Mouse (Mus musculus) heart, embryonic 10.5 days (tissue): ENCODE results near the gene Plau. TPM values are rescaled to one million over a fixed set of nuclear protein-coding genes. Genes with fewer than 3 reads are reported as not detected.

Experiments used
- polyA plus RNA-seq: library from polyadenylated mRNA; unstranded; fragments of >200 nt; fragmentation: Nextera tagmentation; extraction: Ambion mirVana; gene quantifications from 2 replicates; pipeline ENCODE4 v1.2.1, GENCODE M21; 2016

The Plau gene
- polyA plus RNA-seq, 1 experiment from 2014 or later: 0.23 TPM

Other genes with a start within 250 kb of the Plau start
- gene Usp54, start 195.6 kb upstream of the Plau start, polyA plus RNA-seq: 7.3 and 7.5 TPM in 2 replicates
- gene Myoz1, start 180.1 kb upstream of the Plau start, polyA plus RNA-seq: 22.8 and 30.3 TPM in 2 replicates
- 87.0 and 172 TPM in 2 replicates for gene Synpo2l, start 168.3 kb upstream of the Plau start, polyA plus RNA-seq
- 101 and 113 TPM in 2 replicates for gene Sec24c, start 162.4 kb upstream of the Plau start, polyA plus RNA-seq
- 18.4 and 19.5 TPM in 2 replicates for gene Fut11, start 141.7 kb upstream of the Plau start, polyA plus RNA-seq
- gene Chchd1, start 133.7 kb upstream of the Plau start, polyA plus RNA-seq: 224 and 232 TPM in 2 replicates
- 25.9 and 33.1 TPM in 2 replicates for gene Zswim8, start 129.1 kb upstream of the Plau start, polyA plus RNA-seq
- gene Ndst2, start 102.1 kb upstream of the Plau start, polyA plus RNA-seq: 17.5 and 19.7 TPM in 2 replicates
- gene Camk2g, start 42.6 kb upstream of the Plau start, polyA plus RNA-seq: 60.6 and 65.3 TPM in 2 replicates
- gene Vcl, start 92.7 kb downstream of the Plau start, polyA plus RNA-seq: 68.9 and 94.1 TPM in 2 replicates
- gene Ap3m1, start 215.8 kb downstream of the Plau start, polyA plus RNA-seq: 82.2 and 89.2 TPM in 2 replicates
- 275 and 312 TPM in 2 replicates for gene Adk, start 215.9 kb downstream of the Plau start, polyA plus RNA-seq